ENCODE assay signal across 21 mouse cellular contexts in genomic region chr5:136041666-136042065, GRCm38 (mm10). TPM values are rescaled to one million over a fixed set of nuclear protein-coding genes. Genes with fewer than 3 reads are reported as not detected.
A peak's percentile ranks its signal among the peaks of the same experiment; 100 is the strongest.
DNase-seq lines count a peak whose midpoint lies in the region; ATAC-seq and TF ChIP-seq lines count a peak whose summit lies in the region.
"Had no signal": no experiment of that assay in that cellular context is flagged by ENCODE, and none has a peak within 500 bp of the region (broad histone marks: within the 10 kb centered on the region; RNA-seq: fewer than 3 reads in every experiment).

No protein-coding gene starts in this region.

- H3K36me3 ChIP-seq in E14TG2a.4 (ENCODE audit: insufficient read depth, low read length) = no peaks in the 10 kb centered on the region
- H3K36me3 ChIP-seq in midbrain, embryonic 16.5 days (ENCODE audit: control insufficient read depth, insufficient read depth, low read length) = no peaks in the 10 kb centered on the region
- no peaks in the 10 kb centered on the region for H3K36me3 ChIP-seq in embryonic facial prominence, embryonic 10.5 days (replicated peaks)
- H3K36me3 ChIP-seq: embryonic facial prominence, embryonic 12.5 days; forebrain, embryonic 15.5 days had no signal

- peaks cover 85% of the 10 kb centered on the region for H3K4me1 ChIP-seq in E14TG2a.4 (replicated peaks; ENCODE audit: low read depth, low read length)
- H3K4me1 ChIP-seq in midbrain, embryonic 16.5 days (ENCODE audit: control insufficient read depth, insufficient read depth, low read length) = no peaks in the 10 kb centered on the region
- H3K4me1 ChIP-seq in embryonic facial prominence, embryonic 10.5 days = peaks cover 26% of the 10 kb centered on the region
- H3K4me1 ChIP-seq: embryonic facial prominence, embryonic 12.5 days; forebrain, embryonic 15.5 days had no signal

- H3K27ac ChIP-seq in midbrain, embryonic 16.5 days (ENCODE audit: low read length) = no peak overlapping the region
- H3K27ac ChIP-seq in embryonic facial prominence, embryonic 10.5 days (replicated peaks) = no peak overlapping the region
- H3K27ac ChIP-seq: embryonic facial prominence, embryonic 12.5 days; forebrain, embryonic 13.5 days; forebrain, embryonic 15.5 days had no signal

- WGBS in midbrain, embryonic 16.5 days = 94% methylated on average over 8 of the region's 8 CpGs
- 93% methylated on average over 8 of the region's 8 CpGs for WGBS in embryonic facial prominence, embryonic 10.5 days

- no peaks in the 10 kb centered on the region for H3K9me3 ChIP-seq in E14TG2a.4 (ENCODE audit: low read length)
- no peaks in the 10 kb centered on the region for H3K9me3 ChIP-seq in midbrain, embryonic 16.5 days (replicated peaks; ENCODE audit: control insufficient read depth, low read length, poor library complexity, severe bottlenecking)
- no peaks in the 10 kb centered on the region for H3K9me3 ChIP-seq in embryonic facial prominence, embryonic 10.5 days
- H3K9me3 ChIP-seq: embryonic facial prominence, embryonic 12.5 days; forebrain, embryonic 13.5 days; forebrain, embryonic 15.5 days had no signal

- H3K4me2 ChIP-seq in midbrain, embryonic 16.5 days (ENCODE audit: low read length) = no peak overlapping the region
- H3K4me2 ChIP-seq: embryonic facial prominence, embryonic 12.5 days; forebrain, embryonic 13.5 days; forebrain, embryonic 15.5 days had no signal

- ATAC-seq in midbrain, embryonic 16.5 days = no peak
- ATAC-seq: forebrain, embryonic 13.5 days; forebrain, embryonic 15.5 days had no signal

- H3K4me3 ChIP-seq in E14TG2a.4 (replicated peaks; ENCODE audit: low read length) = peak overlapping the region; percentile 32
- no peak overlapping the region for H3K4me3 ChIP-seq in midbrain, embryonic 16.5 days (ENCODE audit: low read depth, low read length)
- H3K4me3 ChIP-seq in embryonic facial prominence, embryonic 10.5 days = no peak overlapping the region
- H3K4me3 ChIP-seq: embryonic facial prominence, embryonic 12.5 days; forebrain, embryonic 13.5 days; forebrain, embryonic 15.5 days had no signal

- TF ChIP-seq CTCF in E14TG2a.4 (conservative IDR thresholded peaks at IDR 0.05; ENCODE audit: low read length) = no peak

- H3K9ac ChIP-seq in midbrain, embryonic 16.5 days (ENCODE audit: low read depth, low read length) = no peak overlapping the region
- H3K9ac ChIP-seq: embryonic facial prominence, embryonic 12.5 days; forebrain, embryonic 13.5 days; forebrain, embryonic 15.5 days had no signal

- H3K27me3 ChIP-seq in E14TG2a.4 (ENCODE audit: insufficient read depth, low read length) = no peaks in the 10 kb centered on the region
- H3K27me3 ChIP-seq in midbrain, embryonic 16.5 days (ENCODE audit: control insufficient read depth, insufficient read depth, low read depth, low read length) = no peaks in the 10 kb centered on the region
- H3K27me3 ChIP-seq in embryonic facial prominence, embryonic 10.5 days (replicated peaks; ENCODE audit: low read depth, poor library complexity, severe bottlenecking) = no peaks in the 10 kb centered on the region
- H3K27me3 ChIP-seq: embryonic facial prominence, embryonic 12.5 days; forebrain, embryonic 13.5 days; forebrain, embryonic 15.5 days had no signal

- peak; percentile 85 for DNase-seq in ES-CJ7 (ENCODE audit: low read depth, low spot score)
- DNase-seq in R1 (ENCODE audit: low read depth, low spot score) = peak; percentile 85
- no peak for DNase-seq in frontal cortex, postnatal 25 days (ENCODE audit: low spot score in 2 of 2)
- no peak for DNase-seq in embryonic facial prominence, embryonic 10.5 days (ENCODE audit: low spot score)
- DNase-seq: adrenal gland, adult 2 months; adrenal gland, postnatal 10 days; adrenal gland, postnatal 25 days; cerebellum, adult 11 months; cerebellum, adult 18-20 months; cerebellum, adult 8-10 months; cerebellum, adult 9-11 months; cerebellum, postnatal 14 days; cerebellum, postnatal 36 days; embryo, embryonic 11 days had no signal

RNA-seq across cellular contexts. Expression of gene Upk3b, which starts 3.4 kb away (rescaled TPM):
- 0.05 TPM in 1 of 2 replicates, not detected in the other for polyA plus RNA-seq in midbrain, embryonic 16.5 days (2015; fragmentation: Nextera tagmentation; extraction: Ambion mirVana)
- 0.32 and 0.78 TPM in 2 replicates for polyA plus RNA-seq in embryonic facial prominence, embryonic 10.5 days (2016; fragmentation: Nextera tagmentation; extraction: Ambion mirVana)
- polyA plus RNA-seq: forebrain, embryonic 11.5 days; forebrain, embryonic 13.5 days; forebrain, embryonic 15.5 days; frontal cortex, adult 2 months had no signal

RNA-seq across cellular contexts. Expression of gene Upk3bl, which starts 12.6 kb away (rescaled TPM):
- 0.19 TPM in 1 of 2 replicates, not detected in the other for polyA plus RNA-seq in midbrain, embryonic 16.5 days (2015; fragmentation: Nextera tagmentation; extraction: Ambion mirVana)
- polyA plus RNA-seq in embryonic facial prominence, embryonic 10.5 days (2016; fragmentation: Nextera tagmentation; extraction: Ambion mirVana) = 6.0 and 6.7 TPM in 2 replicates
- polyA plus RNA-seq: adrenal gland, adult 2 months; forebrain, embryonic 13.5 days; forebrain, embryonic 15.5 days had no signal

RNA-seq across cellular contexts. Expression of gene Rasa4, which starts 42.0 kb away (rescaled TPM):
- polyA plus RNA-seq in midbrain, embryonic 16.5 days (2015; fragmentation: Nextera tagmentation; extraction: Ambion mirVana) = 22.0 and 29.1 TPM in 2 replicates
- 2.4 and 4.7 TPM in 2 replicates for polyA plus RNA-seq in embryonic facial prominence, embryonic 10.5 days (2016; fragmentation: Nextera tagmentation; extraction: Ambion mirVana)

RNA-seq across cellular contexts. Expression of gene Dtx2, which starts 47.1 kb away (rescaled TPM):
- polyA plus RNA-seq in midbrain, embryonic 16.5 days (2015; fragmentation: Nextera tagmentation; extraction: Ambion mirVana) = 24.0 and 26.1 TPM in 2 replicates
- 38.5 and 39.2 TPM in 2 replicates for polyA plus RNA-seq in embryonic facial prominence, embryonic 10.5 days (2016; fragmentation: Nextera tagmentation; extraction: Ambion mirVana)

Comparison
In these comparisons a context has a peak if more than half of its experiments do, and no peak if none do; other contexts are left out.
1. DNase-seq: peak in ES-CJ7 (single experiment) and R1 (single experiment); none in frontal cortex, postnatal 25 days (0 of 2) and embryonic facial prominence, embryonic 10.5 days (single experiment).